Mouse (Mus musculus) monocyte, adult 2 months (primary cell): Measurements from ENCODE around the gene Fgf5.

Source experiments
- DNase-seq, 2 experiments: peaks; one replicate each; pipeline ENCODE4 v3.0.0; 2022; ENCODE audit warnings: low spot score in 2 of 2, low read depth in 1 of 2

Fgf5 gene

DNA sequence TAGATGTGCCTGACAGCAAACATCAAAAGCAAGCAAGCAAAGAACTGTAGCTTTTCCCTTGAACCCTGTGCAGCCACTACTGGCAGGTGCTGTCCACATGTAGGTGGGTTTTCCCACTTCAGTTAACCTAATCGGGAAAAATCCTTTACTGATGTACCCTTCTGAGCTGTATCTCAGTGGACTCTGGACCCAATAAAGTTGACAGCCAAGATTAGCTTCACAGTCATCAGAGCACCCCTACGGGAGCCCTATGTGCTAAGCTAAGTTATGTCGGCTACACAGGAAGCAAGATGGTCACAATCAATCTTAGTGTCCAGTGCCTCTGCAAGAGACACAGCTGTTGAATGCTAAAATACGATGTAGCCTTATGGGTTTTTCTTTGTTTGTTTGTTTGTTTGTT, 46.1 kb downstream of the Fgf5 start:
- DNase-seq = no peak

DNA sequence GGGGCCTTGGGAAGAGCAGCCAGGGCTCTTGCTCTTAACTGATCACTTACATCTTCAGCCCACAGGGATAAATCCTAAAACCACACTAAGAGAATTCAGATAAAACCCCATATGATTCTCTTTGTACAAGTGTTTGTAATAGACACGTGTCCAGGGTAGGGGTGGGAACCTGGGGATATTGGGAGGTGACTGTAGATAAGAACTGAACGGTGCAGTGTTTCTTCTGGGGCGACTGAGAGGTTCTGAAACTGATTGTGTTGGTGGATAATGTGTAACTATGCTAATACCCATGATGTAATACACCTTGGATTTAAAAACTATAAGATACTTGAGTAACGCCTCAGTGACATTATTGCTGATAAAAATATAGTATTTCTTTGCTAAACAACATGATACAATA, 51.7 kb downstream of the Fgf5 start:
- DNase-seq = no peak

DNA sequence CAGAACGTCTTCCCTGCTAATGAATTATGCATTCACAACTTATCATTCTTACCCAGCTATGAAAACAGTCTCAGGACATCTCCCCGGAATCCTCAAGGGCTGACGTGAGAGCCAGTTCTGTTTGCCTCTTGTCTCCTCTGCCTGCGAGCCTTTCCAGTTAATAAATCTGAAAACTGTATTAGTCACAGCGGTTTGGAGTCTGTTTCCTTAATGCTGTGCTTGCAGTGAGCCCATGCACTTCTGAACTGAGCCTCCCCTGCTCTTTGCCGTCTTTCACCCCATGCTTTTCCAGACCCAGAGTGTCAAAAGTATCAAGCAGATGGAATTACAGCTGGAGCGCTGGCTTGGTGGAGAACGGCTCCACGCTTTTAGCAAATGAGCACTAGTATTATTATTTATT, 52.5 kb downstream of the Fgf5 start:
- no peak for DNase-seq

DNA sequence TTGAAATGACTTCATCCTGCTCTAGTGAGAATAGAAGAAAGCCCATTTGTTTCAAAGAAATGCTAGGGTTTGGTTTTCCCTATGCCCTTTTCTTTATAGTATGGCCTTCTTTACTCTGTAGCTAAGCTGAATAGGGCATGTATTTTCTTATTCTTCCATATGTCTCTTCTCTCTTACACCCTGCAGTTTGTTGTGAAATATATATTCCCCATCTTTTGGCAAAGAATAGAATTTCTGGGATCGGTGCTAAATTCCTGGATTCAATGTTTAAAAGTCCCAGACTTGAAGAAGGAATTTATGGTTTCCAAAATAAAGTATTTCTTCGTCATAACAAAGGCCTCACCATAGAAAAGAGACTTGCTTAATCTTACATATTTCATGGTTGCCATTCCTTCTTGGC, 72.6 kb downstream of the Fgf5 start:
- DNase-seq = no peak
